Mouse (Mus musculus) cerebellum, adult 11 months (tissue): ENCODE data around the gene Arhgap25.
A peak's percentile ranks its signal among the peaks of the same experiment; 100 is the strongest.
"Not testable (repeated sequence)": the region's sequence is repeated elsewhere in the genome, so short reads cannot be mapped to it uniquely, and the experiment has no call there.

Source experiments
- DNase-seq: peaks from one replicate; pipeline ENCODE4 v3.0.0; 2022

The Arhgap25 gene

DNA sequence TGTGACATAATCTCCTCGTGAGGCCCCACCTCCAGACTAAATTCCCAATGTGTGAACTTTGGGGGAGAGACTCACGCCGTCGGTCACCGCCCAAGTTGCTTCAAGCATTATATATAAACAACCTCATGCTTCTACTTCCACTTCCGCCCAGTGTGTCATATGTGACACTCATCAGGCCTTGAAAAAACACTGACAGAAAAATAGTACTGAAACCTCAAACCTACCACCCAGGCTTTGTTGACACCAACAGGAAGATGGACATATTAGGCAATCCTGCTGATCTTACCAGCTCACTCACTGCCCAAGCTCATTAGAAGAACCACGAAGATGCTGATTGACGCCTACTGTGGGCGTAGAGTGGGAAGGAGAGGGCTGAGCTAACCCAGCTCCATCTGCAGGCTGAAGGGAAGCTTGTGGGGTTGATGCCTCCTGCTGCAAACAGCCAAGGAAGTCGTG, 30.2 kb downstream of the Arhgap25 start:
- no peak for DNase-seq

DNA sequence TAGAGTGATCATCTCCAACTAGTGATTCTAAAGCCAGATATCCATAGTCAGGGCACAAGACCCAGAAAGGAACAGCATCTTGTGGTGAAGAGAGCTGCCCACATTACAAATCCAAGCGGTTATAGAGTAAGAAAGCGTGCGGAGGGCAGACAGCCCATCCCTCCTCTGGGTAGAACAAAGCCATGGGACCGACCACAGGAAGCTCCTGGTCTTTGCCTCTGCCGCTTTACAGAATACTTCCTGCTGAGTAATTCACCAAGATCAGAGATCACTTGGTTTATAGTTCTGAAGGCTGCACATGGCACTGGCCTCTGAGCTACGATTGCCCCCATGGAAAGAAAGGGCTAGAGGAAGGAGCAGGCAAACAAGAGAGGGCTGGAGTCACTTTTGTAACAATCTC, 30.6 kb downstream of the Arhgap25 start:
- no peak for DNase-seq

DNA sequence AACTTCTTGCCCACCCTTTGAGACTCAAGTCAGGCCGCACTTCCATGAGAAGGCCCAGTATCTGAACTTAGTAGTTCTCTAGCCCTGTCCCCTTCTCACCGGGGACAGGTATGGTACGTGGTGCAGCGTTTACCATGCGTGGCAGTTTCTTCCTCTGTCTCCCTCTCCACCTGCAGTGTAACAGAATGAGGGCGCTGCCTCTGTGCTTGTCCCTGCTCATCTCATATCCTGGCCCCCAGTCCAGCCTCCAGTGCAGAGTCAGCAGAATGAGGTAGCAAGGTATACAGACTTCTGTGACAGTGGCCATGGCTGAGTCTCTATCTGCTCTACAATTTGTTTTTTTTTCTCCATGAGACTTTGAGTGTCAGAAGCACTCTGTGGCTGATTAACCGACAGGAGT, 32.4 kb downstream of the Arhgap25 start:
- no peak for DNase-seq

DNA sequence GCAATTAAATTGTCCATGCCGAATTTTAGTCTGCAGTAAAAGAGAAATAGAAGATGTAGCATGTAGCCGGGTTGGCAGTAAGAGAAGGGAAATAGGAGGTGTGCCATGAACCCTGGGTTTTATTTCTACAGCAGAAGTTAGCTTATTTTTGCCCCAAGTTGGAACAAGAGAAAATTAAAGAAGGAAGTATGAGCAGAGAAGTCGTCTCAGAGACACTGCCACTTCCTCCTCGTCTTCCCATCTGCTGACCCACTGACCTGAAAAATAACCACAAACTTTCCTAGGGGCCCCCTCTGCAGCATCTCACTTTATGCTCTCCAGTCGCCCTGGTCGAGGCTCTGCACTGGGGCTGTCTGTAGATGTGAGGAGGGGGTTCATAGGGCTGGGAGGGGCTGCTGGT, 33.3 kb downstream of the Arhgap25 start:
- DNase-seq = no peak

DNA sequence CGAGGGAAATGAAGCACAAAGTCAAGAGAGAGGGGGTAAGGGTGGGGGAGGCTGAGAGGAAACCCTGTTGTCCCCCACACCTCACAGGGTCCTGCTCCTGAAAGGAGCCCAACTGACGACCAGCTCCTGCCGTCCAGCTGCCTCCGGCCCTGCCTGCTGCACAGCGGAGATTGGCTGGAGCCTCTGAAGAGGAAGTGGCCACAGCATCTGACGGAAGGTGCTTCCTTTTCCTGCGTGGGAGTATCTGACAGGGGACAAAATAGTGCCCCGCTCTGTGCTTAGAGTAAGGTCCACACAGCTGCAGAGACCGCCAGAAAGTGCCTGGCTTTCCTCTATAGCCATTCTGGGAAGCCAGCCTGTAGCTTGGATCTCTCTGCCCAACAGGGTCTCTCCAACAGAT, 36.9 kb downstream of the Arhgap25 start:
- DNase-seq = no peak

DNA sequence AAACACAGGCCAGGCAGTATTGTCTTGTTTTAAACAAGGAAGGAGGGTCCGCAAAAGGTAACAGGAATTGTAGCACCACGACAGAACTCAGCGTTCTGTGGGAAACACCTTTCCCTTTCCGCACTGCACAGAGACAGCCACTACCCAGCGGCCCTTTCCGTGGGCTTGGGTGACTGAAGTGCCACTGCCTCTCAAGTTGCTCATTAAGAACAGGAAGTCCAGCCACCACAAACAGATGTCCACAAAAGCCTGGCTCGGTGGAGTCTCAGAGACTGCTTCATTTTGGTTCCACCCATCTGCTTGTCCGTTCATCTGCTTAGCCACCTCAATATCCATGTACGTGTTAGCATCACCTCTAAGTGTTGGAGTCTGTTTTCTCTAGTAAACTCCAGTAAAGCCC, 38.7 kb downstream of the Arhgap25 start:
- no peak for DNase-seq

DNA sequence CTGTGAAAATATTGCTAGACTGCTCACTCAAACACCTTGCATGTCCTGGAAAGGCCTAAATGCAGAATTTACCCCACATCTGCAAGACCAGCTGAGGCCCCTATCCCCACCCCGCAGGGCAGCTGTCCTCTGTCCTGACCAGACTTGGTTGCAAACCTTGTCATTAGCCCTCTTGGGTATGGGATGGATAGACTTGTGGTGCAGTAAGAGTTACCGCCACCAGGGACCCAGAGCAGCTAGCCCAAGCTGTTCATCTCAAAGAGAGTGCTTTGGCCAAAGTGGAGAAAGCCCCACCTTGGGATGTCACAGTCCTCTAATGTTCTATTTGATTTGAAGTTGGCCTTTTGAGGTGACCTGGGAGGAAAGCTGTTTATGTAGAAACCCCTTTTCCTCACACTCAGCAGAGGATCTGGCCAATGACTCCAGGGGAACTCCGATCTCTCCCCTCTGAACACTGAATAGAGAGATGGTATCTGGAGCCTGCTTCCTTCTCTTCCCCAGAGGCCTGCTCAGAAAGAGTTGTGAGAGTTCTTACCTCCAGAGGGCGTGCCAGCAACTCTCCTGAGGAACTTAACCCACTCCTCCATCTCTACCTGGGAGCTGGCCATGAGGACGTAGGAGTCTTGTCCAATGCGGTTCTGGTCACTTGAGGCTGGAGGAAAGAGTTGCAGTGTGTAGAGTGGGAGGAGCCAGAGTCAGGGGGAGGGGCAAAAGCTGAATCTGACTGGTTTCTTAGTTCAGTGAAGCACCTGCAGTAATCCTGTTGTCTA, 45.2 kb downstream of the Arhgap25 start:
- DNase-seq = no peak

DNA sequence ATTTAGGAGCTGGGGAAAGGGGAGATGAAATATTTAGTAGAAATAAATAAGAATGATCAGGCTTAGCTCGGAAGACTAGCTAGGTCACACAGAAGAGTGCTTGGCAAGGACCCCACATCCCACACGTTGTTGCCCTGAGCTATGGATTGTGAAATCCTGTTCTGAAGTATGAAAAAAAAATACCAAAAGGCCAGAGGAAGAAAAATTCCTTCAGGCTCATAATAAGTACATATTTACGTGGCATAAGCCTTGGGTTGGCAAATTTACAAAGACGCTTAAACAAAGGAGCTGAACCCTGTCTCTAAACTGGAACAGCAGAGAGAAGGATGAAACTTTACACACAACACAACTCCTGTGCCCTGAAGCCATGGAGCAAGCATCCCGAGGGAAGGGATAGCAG, 48.3 kb downstream of the Arhgap25 start:
- DNase-seq = no peak

DNA sequence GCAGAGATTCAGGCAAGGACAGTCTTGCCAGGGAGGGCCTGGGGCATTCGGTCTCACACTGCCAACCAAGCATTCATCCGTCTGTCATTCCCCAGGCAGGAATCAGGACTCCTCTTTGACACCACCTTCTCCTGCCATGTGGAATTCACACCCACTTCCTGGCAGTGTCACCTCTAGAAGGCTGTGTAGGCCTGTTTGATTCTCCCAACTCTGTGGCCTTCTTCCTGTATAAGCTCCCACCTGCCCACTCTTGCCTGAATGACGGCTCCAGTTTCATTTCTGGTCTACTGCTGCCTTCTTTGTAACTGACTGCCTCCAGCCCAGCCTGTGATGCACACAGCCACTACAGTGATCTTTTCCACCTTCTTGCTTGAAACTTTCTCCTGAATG, 49.2 kb downstream of the Arhgap25 start:
- DNase-seq = no peak

DNA sequence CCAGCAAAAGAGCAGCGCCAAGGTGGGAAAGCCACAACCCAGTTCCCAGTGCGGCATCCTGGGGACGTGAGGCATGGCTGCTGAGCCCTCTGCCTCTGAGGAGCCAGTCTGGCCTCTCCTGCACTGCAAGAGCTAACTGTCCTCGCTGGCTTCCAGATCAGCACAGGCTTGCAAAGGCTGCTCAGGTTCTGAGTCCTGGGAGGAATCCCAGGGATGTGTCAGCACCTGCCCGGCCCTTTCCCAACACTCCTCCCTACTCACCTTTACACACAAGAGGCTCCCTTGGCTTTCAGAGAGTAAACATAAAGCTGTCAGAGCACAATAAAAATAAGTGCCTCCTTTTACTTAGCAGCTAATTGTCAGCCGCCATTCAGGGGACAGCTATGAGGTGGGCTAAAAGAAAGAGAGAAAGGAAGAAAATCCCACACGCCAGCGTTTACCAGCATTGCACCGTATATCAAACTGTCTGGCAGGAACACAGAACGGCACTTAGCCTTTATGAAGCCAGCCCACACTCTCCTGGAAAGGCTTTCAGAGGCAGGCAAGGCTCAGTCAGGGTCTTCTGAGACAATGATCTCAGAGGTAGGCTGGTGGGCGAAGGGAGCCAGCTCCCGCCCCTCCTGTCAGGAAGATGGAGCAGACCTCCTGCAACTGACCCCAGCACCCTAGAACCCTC, 49.7 kb downstream of the Arhgap25 start:
- DNase-seq = no peak

DNA sequence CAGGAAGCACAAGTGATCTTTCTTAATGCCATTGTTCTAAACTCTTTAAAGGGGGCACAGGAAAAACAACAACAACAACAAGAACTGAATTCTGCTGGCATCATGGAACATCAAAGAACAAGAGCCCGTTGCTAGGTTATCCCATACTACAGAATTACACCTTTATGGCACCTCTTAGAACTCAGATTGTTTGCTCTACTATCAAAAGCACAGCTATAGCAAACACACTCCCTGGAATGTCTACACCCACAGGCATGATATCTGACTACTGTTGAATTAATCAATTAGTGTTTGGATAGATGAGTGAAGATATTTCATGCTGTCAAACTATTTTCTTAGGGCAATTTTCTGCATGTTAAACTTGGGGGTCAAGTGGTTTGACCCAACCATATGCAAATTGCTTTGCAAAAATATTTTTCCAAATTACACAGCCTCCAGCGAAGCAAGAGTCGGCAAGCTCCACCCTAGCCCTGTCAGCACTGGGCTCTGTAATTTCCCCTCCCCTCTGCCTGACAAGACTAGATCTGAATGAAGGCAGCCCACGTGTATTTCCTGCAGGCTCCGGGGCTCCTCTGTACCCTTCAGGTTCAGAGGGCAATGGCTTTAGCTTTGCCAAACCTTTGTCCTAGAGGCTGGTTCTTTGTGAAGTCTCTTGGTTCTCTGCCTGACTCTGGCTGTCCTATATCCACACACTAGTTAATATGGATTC, 53.6 kb downstream of the Arhgap25 start:
- DNase-seq = no peak

DNA sequence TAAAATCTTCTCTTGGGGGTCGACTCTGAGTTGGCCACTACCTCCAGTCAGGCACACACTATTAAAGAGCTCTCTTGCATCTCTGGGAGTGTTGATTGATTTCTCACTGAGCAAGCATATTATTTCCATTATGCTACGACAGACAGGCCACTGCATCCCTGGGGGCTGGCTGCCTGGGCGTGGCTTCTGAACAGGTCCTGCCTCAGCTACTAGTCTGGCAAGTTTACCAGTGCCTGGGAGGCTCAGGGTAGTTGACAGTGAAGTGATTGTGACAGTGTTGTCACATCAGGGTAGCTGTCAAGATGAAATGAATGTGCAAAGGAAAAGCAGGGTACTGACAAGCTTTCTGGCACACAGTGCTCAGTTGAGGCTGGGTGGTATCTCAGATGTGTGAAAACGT, 54.2 kb downstream of the Arhgap25 start:
- DNase-seq = no peak

DNA sequence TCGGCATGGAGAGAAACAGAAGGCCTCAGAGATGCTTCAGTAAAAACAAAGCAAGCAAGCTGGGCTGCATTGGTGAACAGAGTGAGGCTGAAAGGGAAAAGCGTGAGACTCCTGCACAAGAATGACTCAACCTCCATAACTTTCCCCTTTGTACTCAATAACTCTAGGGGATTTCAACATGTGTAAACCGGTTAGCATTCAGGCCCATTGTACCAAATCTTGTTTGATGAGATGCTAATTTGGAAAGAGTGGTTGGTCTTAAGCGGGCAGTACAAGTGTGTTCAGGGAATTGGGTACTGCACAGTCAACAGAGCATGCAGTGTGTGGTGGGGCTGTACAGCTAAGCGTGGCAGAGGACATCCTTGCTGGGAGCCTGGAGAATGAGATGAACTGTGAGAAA, 57.8 kb downstream of the Arhgap25 start:
- no peak for DNase-seq

DNA sequence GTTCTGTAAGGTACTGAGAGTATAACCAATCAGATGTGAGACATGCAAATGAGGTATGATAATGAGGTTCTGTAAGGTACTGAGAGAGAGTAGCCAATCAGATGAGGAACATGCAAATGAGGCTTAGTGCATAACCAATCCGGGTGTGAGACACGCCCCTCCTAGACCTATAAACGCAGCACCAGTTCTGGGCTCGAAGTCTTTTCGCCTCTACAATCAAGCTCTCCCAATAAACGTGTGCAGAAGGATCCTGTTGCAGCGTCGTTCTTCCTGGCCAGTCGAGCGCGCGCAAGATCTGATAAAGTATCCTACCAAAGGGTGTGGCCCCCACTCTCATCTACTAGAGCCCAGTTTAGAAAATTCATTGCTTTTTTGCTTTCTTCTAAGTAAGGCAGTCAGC, 63.0 kb downstream of the Arhgap25 start:
- not testable (repeated sequence) for DNase-seq

DNA sequence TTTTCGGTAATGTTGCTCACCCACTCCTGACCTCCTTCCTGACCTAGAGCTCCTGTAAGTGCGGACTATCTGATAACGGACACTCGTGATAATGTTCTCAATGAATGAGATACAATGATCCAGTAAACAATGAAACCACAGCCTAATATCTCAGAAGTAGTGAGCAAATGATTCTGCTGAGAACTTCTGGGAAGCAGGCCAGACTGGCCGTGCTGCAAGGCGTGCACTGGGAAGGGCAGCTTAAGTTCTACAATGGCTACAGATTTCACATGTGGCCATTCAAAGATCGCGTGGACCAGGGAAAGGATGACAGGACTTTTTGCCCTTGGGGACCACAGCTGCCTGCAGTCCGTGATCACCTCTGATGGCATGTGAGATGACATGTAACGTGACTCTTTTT, 64.7 kb downstream of the Arhgap25 start:
- no peak for DNase-seq

DNA sequence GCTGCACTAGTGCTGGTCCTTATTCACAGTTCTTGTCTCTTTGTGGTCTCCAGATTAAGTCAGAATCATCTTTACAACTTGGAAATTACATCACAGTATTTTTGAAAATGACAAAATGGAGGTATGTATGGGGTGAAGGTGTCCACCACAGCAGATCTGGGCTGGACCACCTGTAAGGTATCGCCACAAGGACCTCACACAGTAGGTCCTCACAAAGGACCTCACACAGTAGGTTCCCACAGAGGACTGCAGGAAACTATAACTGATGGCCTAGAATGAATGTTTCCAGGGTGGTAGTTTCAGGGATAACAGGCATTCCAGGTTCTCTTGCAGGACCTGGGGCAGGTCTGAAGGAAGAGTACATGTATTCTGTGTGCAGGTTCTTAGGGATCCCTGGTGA, 65.7 kb downstream of the Arhgap25 start:
- DNase-seq = no peak

DNA sequence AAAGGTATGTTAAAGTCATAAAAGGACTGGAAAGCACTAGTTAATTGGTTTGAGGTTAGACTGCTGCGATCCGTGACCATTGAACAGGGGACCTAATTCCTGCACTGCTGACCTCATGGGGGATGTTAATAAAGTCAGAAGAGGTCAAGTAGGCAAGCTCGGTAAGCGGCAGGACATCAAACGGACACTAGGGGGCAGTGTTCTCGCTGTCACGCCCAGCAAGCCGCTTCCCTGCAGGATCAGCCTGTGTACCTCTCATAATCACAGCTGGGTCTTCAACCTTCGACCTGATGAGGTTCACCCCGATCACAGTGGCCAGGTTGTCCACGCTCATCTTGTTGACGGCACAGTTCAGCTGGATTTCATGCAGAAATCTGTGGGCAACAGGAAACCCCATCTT, 66.8 kb downstream of the Arhgap25 start:
- peak; percentile 30 for DNase-seq

DNA sequence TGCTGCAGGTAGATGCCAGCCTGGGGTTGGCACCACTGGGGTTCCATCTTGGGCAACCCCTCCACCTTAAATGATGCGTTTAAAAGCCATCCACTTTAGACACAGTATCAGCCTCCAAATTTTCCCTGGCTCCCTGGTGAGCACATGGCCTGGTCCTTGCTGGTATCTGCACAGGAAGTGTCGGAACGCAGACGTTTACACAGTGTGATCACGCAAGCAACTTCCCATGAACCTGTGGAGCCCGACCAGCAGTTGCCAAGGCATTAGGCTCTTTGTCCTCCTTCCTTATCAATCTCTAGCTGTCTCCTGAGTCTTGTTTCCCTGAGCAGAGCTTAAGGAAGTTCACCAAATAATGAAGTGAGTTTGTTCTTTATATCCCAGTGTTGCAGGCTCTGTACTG, 77.6 kb downstream of the Arhgap25 start:
- DNase-seq = no peak

DNA sequence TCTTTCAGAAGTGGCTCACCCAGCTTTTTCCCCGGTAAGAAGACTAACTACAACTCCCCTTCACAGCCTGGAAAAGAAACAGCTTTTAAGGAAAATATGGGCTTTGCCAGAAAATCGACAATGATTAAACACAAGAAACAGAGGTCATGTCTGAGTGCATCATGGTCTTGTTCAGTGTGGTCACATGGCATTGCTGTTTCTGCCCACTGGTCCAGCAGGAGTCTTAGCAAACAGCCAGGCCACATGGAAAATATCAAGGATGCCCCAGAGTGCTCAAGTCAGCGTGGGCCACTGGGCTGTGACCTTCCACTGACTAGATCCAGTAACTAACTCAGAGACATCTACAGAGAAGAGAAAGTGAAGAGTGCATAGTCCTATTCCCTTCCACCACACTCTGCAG, 81.3 kb downstream of the Arhgap25 start:
- no peak for DNase-seq

DNA sequence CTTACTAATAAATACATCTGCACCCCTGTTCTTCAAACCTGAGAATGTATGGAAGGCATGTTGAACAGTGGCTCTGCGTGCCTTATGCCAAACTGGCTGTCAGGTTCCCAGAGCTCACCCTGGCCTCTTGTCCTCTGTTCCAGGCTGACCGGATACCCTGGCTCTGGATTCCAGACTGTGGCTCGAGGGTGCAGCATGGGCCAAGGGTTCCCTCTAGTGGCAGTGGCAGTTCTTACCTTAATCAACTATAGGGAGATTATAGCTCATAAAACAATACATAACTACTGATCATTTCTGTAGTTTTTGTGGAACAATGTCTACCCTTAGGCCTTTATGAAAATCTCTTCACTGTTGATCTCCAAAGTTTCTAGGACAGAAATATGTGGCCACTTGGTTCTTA, 82.0 kb downstream of the Arhgap25 start:
- no peak for DNase-seq

DNA sequence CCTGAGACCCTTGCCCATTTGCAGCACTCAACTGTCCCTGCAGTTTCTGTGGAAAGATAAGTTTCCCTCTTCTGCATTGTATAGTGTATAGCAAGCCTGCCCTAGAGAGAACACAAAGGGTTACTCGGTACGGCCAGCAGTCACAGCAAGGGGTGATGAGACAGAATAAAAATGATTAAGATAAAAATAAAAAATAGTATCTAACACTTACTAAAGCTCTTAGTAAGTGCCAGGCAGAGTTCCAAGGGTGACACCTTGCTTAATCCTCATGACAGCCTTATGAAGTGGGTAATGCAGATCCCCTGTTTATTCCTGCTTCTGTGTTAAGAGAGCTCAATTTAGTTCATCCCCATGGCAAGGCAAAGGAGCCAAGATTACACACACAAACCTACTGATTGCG, 83.5 kb downstream of the Arhgap25 start:
- DNase-seq = no peak

DNA sequence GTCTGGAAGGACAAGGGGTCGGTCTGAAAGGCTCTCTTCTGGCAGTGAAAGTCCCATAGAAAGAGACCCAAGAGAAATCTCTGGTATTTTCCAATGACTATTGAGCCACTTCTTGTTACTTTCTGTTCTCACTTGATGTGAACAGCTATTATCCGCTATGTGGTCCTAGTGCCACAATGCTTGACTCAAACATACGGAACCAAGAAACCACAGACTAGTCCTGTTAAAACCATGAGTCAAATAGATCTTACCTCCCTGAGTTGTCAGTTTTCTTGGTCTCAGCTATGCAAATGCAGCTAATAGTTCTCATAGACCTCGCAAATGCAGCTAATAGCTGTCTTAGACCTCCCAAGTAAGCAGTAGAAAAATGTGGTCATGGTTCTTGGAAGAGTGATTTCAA, 85.8 kb downstream of the Arhgap25 start:
- no peak for DNase-seq

DNA sequence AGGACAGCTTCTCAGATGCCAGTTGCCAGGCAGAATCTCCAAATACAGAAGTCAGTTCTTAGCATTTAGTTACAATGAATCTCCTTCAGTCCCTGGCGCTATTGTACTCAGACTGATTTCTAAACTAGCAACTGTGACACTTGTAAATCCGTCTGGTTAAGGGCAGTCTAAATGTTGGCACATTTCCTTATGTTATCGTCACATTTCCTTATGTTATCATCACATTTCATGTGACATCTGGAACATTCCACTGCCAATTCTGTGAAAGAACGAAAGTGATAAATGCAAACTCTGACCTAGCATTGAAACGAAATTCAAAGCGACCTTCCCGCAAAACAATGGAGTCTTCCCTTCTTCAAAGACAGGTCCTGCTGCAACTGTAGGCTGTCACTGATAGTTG, 87.8 kb downstream of the Arhgap25 start:
- no peak for DNase-seq

DNA sequence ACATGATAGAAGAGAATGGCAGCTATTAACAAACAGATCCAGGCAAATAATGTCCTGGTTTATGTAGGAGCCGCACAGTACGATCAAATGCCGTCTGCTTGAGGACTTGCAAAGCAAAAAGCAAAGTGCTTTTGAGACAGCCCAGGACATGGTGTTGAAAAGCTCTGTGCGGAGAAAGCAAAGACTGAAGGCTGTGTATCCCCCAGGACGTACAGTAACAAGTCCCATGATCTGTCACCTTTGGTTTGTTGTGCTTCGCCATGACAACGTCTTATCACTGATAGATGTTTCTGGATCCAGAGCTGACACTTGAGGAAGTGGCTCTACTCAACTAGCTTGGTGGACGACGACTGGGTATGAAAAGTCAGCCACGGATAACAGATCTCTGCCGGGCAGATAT, 89.8 kb downstream of the Arhgap25 start:
- no peak for DNase-seq
